Comparison of ENCODE assay signal across 8 mouse cellular contexts in genomic region chr10:99266025-99266424, GRCm38 (mm10). TPM values are rescaled to one million over a fixed set of nuclear protein-coding genes. Genes with fewer than 3 reads are reported as not detected.
A peak's percentile ranks its signal among the peaks of the same experiment; 100 is the strongest.
DNase-seq lines count a peak whose midpoint lies in the region; ATAC-seq and TF ChIP-seq lines count a peak whose summit lies in the region.

No protein-coding gene starts in this region.

- H3K27me3 ChIP-seq in heart, embryonic 11.5 days (ENCODE audit: control insufficient read depth, insufficient read depth, low read length), result no peaks in the 10 kb centered on the region
- no peaks in the 10 kb centered on the region for H3K27me3 ChIP-seq in C2C12 (ENCODE audit: control insufficient read depth, insufficient read depth, insufficient read length)
- H3K27me3 ChIP-seq in embryonic facial prominence, embryonic 15.5 days, result no peaks in the 10 kb centered on the region
- H3K27me3 ChIP-seq in limb, embryonic 10.5 days (ENCODE audit: low read depth, poor library complexity, severe bottlenecking), result no peaks in the 10 kb centered on the region
- no peaks in the 10 kb centered on the region for H3K27me3 ChIP-seq in neural tube, embryonic 12.5 days (replicated peaks)

- TF ChIP-seq CTCF in C2C12 (IDR thresholded peaks at IDR 0.05; ENCODE audit: control insufficient read depth, insufficient read depth, insufficient read length), result no peak

- peak overlapping the region; percentile 90 for H3K4me3 ChIP-seq in heart, embryonic 11.5 days (ENCODE audit: low read depth, low read length)
- peak overlapping the region; percentile 97 for H3K4me3 ChIP-seq in C2C12 (ENCODE audit: insufficient read depth, poor library complexity, severe bottlenecking)
- peak overlapping the region; percentile 70 for H3K4me3 ChIP-seq in embryonic facial prominence, embryonic 15.5 days (replicated peaks)
- H3K4me3 ChIP-seq in limb, embryonic 10.5 days, result peak overlapping the region; percentile 94
- peak overlapping the region; percentile 66 for H3K4me3 ChIP-seq in neural tube, embryonic 12.5 days

- peak overlapping the region; percentile 0; the same call in 1 of the 2 replicates for H3K27ac ChIP-seq in heart, embryonic 11.5 days (ENCODE audit: low read depth, low read length)
- H3K27ac ChIP-seq in embryonic facial prominence, embryonic 15.5 days (replicated peaks), result peak overlapping the region; percentile 98
- peak overlapping the region; percentile 99 for H3K27ac ChIP-seq in limb, embryonic 10.5 days
- no peak overlapping the region for H3K27ac ChIP-seq in neural tube, embryonic 12.5 days

- H3K4me1 ChIP-seq in heart, embryonic 11.5 days (ENCODE audit: control insufficient read depth, insufficient read depth, low read length), result peaks cover 21% of the 10 kb centered on the region
- peaks cover 40% of the 10 kb centered on the region for H3K4me1 ChIP-seq in embryonic facial prominence, embryonic 15.5 days
- peaks cover 65% of the 10 kb centered on the region for H3K4me1 ChIP-seq in limb, embryonic 10.5 days
- peaks cover 59% of the 10 kb centered on the region for H3K4me1 ChIP-seq in neural tube, embryonic 12.5 days

- H3ac ChIP-seq in C2C12 (ENCODE audit: control insufficient read depth, insufficient read length, low read depth), result peak overlapping the region; percentile 64

- no peak for DNase-seq in heart, postnatal 25 days (ENCODE audit: low spot score)
- DNase-seq in limb, embryonic 10.5 days (ENCODE audit: low spot score), result peak; percentile 55
- no peak for DNase-seq in ovary, postnatal 36 days (ENCODE audit: low spot score)
- DNase-seq in right cerebral cortex, postnatal 14 days, result no peak

- H3K79me2 ChIP-seq in C2C12 (ENCODE audit: control insufficient read depth, insufficient read depth), result peaks cover 66% of the 10 kb centered on the region

- ATAC-seq in heart, embryonic 11.5 days (replicated peaks; ENCODE audit: insufficient number of reproducible peaks, low FRiP score, low TSS enrichment), result no peak
- ATAC-seq in embryonic facial prominence, embryonic 15.5 days (ENCODE audit: insufficient number of reproducible peaks, low FRiP score, low TSS enrichment, low read depth), result no peak
- no peak for ATAC-seq in neural tube, embryonic 12.5 days (ENCODE audit: low FRiP score, low read depth)

- H3K4me2 ChIP-seq in heart, embryonic 11.5 days, result peak overlapping the region; percentile 96
- peak overlapping the region; percentile 89 for H3K4me2 ChIP-seq in embryonic facial prominence, embryonic 15.5 days (replicated peaks)
- H3K4me2 ChIP-seq in neural tube, embryonic 12.5 days (replicated peaks), result peak overlapping the region; percentile 85

- no peaks in the 10 kb centered on the region for H3K9me3 ChIP-seq in heart, embryonic 11.5 days (replicated peaks; ENCODE audit: control insufficient read depth, low read length)
- no peaks in the 10 kb centered on the region for H3K9me3 ChIP-seq in embryonic facial prominence, embryonic 15.5 days (replicated peaks)
- H3K9me3 ChIP-seq in limb, embryonic 10.5 days (replicated peaks), result no peaks in the 10 kb centered on the region
- H3K9me3 ChIP-seq in neural tube, embryonic 12.5 days, result no peaks in the 10 kb centered on the region

- peak overlapping the region; percentile 93 for H3K9ac ChIP-seq in heart, embryonic 11.5 days (ENCODE audit: low read depth, low read length)
- peak overlapping the region; percentile 6; the same call in 1 of the 2 replicates for H3K9ac ChIP-seq in embryonic facial prominence, embryonic 15.5 days
- peak overlapping the region; percentile 33 for H3K9ac ChIP-seq in neural tube, embryonic 12.5 days

- 43% methylated on average over 14 of the region's 14 CpGs for WGBS in heart, embryonic 11.5 days (ENCODE audit: insufficient replicate concordance)
- WGBS in embryonic facial prominence, embryonic 15.5 days, result 20% methylated on average over 14 of the region's 14 CpGs
- WGBS in limb, embryonic 10.5 days, result 30% methylated on average over 14 of the region's 14 CpGs
- WGBS in neural tube, embryonic 12.5 days, result 25% methylated on average over 14 of the region's 14 CpGs

- peaks cover 44% of the 10 kb centered on the region for H3K79me3 ChIP-seq in C2C12 (ENCODE audit: low read depth)

- intact Hi-C loops in heart, postnatal 25 days (cut with DNase I), result no loop called here

- H3K36me3 ChIP-seq in heart, embryonic 11.5 days (ENCODE audit: control insufficient read depth, insufficient read depth, low read length), result peaks cover 3% of the 10 kb centered on the region
- H3K36me3 ChIP-seq in C2C12 (ENCODE audit: control insufficient read depth, insufficient read depth), result peaks cover 46% of the 10 kb centered on the region
- H3K36me3 ChIP-seq in embryonic facial prominence, embryonic 15.5 days, result no peaks in the 10 kb centered on the region
- H3K36me3 ChIP-seq in limb, embryonic 10.5 days, result peaks cover 37% of the 10 kb centered on the region
- H3K36me3 ChIP-seq in neural tube, embryonic 12.5 days, result no peaks in the 10 kb centered on the region

TF ChIP-seq in C2C12, 6 proteins besides CTCF, POLR2A, EP300 and RAD21:
- TF ChIP-seq MAX (IDR thresholded peaks at IDR 0.05) (no peak), MYOG (IDR thresholded peaks at IDR 0.05; ENCODE audit: control insufficient read depth, extremely low read depth, insufficient read length) (no peak), CEBPB (IDR thresholded peaks at IDR 0.05; ENCODE audit: low read depth) (no peak), USF1 (IDR thresholded peaks at IDR 0.05; ENCODE audit: low read depth) (no peak), MYOD1 (IDR thresholded peaks at IDR 0.05; ENCODE audit: control insufficient read depth, insufficient read length, low read depth) (no peak)
TF ChIP-seq in C2C12: peak in this region for 0.

RNA-seq across cellular contexts. Expression of gene Dusp6, which starts 3.0 kb away (rescaled TPM):
- polyA plus RNA-seq in heart, embryonic 11.5 days (2014; fragmentation: Nextera tagmentation; extraction: Ambion mirVana), result 45.5 and 59.9 TPM in 2 replicates
- total RNA-seq in heart, postnatal 25 days (2021), result 10 to 100 TPM; 18.5 to 19.5 TPM
- 40.3 TPM for polyA plus RNA-seq in C2C12 (2012; fragmentation: generic; extraction: Trizol)
- polyA plus RNA-seq in embryonic facial prominence, embryonic 15.5 days (2015; fragmentation: Nextera tagmentation; extraction: Ambion mirVana), result 65.2 and 68.1 TPM in 2 replicates
- 206 and 223 TPM in 2 replicates for polyA plus RNA-seq in limb, embryonic 10.5 days (2016; fragmentation: Nextera tagmentation; extraction: Ambion mirVana)
- 38.7 and 40.6 TPM in 2 replicates for polyA plus RNA-seq in neural tube, embryonic 12.5 days (2016; fragmentation: Nextera tagmentation; extraction: Ambion mirVana)

Comparison
In these comparisons a context has a peak if more than half of its experiments do, and no peak if none do; other contexts are left out.
1. H3K9ac ChIP-seq: peak in every context shown above with its lines; median percentile 93 in heart, embryonic 11.5 days; 33 in neural tube, embryonic 12.5 days; 6 in embryonic facial prominence, embryonic 15.5 days.